Mouse (Mus musculus) thymus, adult 2 months (tissue): ENCODE measurements around the gene Gm7544.

Experiments
- CTCF ChIP-seq: fragments of 200-500 bp; IDR thresholded peaks from 2 replicates; pipeline ENCODE4 v1.5.1; 2012; ENCODE audit warnings: mild to moderate bottlenecking, control low read depth, low read length, moderate library complexity, borderline replicate concordance; ENCODE audit not compliant: control insufficient read depth, poor library complexity, insufficient read depth; ENCODE audit errors: extremely low read depth
- POLR2A ChIP-seq: fragments of 200-500 bp; IDR thresholded peaks from 2 replicates; pipeline ENCODE4 v1.6.1; 2012; ENCODE audit warnings: mild to moderate bottlenecking, low read length, control low read depth, moderate library complexity; ENCODE audit not compliant: control insufficient read depth, poor library complexity, insufficient read depth; ENCODE audit errors: extremely low read depth

GRCm38 (mm10) chr1:82991062-82991461, 35.2 kb upstream of the Gm7544 start:
- TF ChIP-seq CTCF: no peak
- no peak for TF ChIP-seq POLR2A
